Mouse (Mus musculus): ENCODE measurements around the gene Art1.
A peak's percentile ranks its signal among the peaks of the same experiment; 100 is the strongest.

Gene Art1

GRCm38 (mm10) chr7:102101487-102101886 is at the start of gene Art1:
Gene Art1, plus strand, starts transcription at chr7:102101743.
- DNase-seq (ENCODE audit: low spot score): no peak

DNA sequence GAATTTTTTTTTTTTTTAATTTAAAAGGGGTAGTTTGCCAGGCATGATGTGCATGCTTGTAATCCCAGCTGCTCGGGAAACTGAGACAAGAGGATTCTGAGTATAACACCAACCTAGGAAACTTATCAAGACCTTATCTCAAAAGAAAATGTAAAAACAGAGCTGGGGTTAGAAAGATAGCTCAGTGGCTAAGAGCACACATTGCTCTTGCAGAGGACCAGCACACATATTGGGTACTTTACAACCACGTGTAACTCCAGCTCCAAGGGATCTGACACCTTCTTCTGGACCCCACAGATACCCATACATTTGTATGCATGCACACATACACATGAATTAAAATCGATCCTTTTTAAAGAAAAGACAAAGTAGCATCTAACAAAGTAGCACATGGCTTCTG is 40.2 kb upstream of the Art1 start:
- no peak for DNase-seq (ENCODE audit: low spot score)

DNA sequence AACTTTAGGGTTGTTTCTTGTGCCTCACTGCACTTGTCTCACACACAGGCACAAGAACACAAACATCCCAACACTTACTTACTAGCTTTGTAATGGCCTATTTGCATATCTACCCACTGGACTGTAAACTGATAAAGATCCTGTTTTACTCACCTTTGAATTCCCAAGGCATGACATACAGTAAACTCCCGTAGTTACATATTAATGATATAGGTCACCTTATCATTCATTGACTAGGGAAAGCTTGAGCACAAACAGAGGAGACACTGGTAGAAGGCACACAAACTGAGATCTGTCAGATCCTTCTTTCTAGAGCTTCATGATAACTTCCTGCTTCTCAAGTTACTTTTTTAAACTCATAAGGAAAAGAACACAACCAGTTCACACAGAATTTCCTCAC is 39.3 kb upstream of the Art1 start:
- DNase-seq (ENCODE audit: low spot score): no peak

GRCm38 (mm10) chr7:102063891-102064290 is 37.7 kb upstream of the Art1 start:
- no peak for DNase-seq (ENCODE audit: low spot score)

- DNase-seq (ENCODE audit: low spot score): no peak
Observed at GRCm38 (mm10) chr7:102064655-102065045, 36.9 kb upstream of the Art1 start.

- peak; percentile 92 for DNase-seq (ENCODE audit: low spot score)
Observed at GRCm38 (mm10) chr7:102065046-102065891, 36.3 kb upstream of the Art1 start, which contains the start of the genes Rnf121, Xndc1 and Xntrpc. Gene Rnf121, minus strand, starts transcription at chr7:102065469. Gene Xndc1, plus strand, starts transcription at chr7:102065511. Gene Xntrpc, plus strand, starts transcription at chr7:102065713.

DNA sequence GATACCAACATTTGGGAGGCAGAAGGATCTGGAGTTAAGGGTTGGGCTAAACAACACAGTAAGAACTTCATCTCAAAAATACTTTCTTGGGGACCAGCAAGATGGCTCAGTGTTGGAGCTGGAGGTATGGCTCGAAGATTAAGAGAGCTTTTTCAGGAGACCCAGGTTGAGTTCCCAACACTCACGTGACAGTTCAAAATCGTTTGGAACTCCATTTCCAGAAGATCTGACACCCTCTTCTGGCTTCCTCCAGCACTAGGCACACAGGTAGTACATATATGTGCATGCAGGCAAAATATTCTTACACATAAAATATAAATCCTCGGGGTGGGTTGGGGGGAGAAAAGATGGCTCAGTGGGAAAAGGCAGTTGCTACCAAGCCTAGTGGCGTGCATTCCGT is 35.2 kb upstream of the Art1 start:
- DNase-seq (ENCODE audit: low spot score): no peak

DNA sequence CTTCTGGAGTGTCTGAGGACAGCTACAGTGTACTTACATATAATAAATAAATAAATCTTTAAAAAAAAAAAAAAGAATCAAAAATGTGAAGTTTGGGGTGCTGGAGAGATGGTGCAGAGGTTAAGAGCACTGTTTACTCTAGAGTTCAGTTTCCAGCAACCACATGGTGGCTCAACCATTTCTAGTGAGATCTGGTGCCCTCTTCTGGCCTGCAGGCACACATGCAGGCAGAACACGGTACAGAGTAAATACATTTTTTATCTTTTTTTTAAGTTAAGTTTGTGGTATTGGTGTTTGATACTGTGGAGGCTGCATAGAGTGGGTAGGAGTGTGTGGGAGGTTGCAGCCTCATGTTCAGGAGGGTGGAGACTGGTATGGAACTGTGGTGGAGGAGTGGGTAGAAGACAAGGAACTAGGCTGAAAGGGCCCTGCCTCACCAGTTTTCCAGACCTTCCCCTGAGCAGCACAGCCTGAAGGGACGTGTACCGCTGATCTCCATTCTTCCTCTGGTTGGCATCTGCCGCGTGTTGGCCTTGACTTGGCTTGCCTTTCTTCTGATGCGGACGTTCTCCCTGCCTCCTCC is 24.7 kb upstream of the Art1 start:
- DNase-seq (ENCODE audit: low spot score): no peak

- peak; percentile 46 for DNase-seq (ENCODE audit: low spot score)
Observed at GRCm38 (mm10) chr7:102078517-102078916, 23.0 kb upstream of the Art1 start.

DNA sequence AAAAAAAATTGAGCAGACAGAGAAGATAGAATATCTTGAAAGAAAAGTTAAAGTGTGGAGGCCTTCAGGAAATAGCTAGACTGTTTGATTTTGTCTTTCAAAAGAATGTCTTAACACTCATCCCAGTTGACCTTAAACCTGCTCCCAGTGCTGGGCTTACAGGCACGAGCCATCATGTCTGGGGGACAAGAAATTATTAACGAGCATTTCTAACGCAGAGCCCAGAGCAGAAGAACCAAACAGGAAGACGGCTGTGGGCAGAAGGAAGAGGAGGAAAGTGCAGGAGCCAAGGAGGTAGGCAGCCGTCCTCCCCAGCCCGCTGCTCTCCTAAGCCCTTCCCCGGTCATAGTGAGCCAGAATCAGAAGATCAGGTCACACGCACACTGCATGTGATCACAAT is 21.2 kb upstream of the Art1 start:
- DNase-seq (ENCODE audit: low spot score): no peak

GRCm38 (mm10) chr7:102081784-102082183 is 19.8 kb upstream of the Art1 start:
- no peak for DNase-seq (ENCODE audit: low spot score)

- DNase-seq (ENCODE audit: low spot score): no peak
Observed at GRCm38 (mm10) chr7:102082816-102083215, 18.7 kb upstream of the Art1 start, which contains the start of gene Trpc2. Gene Trpc2, plus strand, starts transcription at chr7:102083116.

- DNase-seq (ENCODE audit: low spot score): no peak
Observed at GRCm38 (mm10) chr7:102084041-102084696, 17.4 kb upstream of the Art1 start.

DNA sequence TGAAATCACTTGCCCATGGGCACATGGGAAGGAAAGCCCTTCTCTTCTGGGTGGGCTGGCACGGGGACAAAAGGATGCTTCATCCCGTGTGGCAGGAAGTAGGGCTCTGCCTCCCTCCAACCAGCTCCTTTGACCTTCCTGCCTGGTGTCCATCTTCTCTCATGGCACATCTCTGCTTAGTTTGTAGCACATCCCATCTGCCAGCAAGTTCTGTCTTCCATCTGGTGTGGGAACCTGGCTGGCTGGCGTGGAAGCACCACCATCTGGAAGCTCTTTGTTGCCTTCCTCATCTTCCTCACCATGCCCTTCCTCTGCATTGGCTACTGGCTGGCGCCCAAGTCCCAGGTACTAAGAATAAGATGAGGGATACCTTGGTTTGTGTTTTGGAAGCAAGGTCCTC is 14.2 kb upstream of the Art1 start:
- peak; percentile 29 for DNase-seq (ENCODE audit: low spot score)

- DNase-seq (ENCODE audit: low spot score): no peak
Observed at GRCm38 (mm10) chr7:102099760-102100661, 1.5 kb upstream of the Art1 start.

- DNase-seq (ENCODE audit: low spot score): no peak
Observed at GRCm38 (mm10) chr7:102100868-102101267, 675 bp upstream of the Art1 start.

GRCm38 (mm10) chr7:102102241-102102640 is 698 bp downstream of the Art1 start:
- DNase-seq (ENCODE audit: low spot score): no peak

GRCm38 (mm10) chr7:102102696-102103095 is 1.2 kb downstream of the Art1 start:
- no peak for DNase-seq (ENCODE audit: low spot score)

- no peak for DNase-seq (ENCODE audit: low spot score)
Observed at GRCm38 (mm10) chr7:102103555-102103954, 2.0 kb downstream of the Art1 start.

- no peak for DNase-seq (ENCODE audit: low spot score)
Observed at GRCm38 (mm10) chr7:102104126-102104525, 2.6 kb downstream of the Art1 start.

DNA sequence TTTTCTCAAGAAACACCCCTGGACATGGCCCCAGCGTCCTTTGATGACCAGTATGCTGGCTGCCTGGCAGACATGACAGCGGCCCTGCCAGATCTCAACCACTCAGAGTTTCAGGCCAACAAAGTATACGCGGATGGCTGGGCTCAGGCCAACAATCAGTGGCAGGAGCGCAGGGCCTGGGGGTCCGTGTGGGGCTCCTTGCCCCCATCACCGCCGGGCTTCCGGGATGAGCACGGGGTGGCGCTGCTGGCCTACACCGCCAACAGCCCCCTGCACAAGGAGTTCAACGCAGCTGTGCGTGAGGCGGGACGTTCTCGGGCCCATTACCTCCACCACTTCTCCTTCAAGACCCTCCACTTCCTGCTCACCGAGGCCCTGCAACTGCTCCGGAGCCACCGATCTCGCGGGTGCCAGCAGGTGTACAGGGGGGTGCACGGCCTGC is 5.2 kb downstream of the Art1 start:
- no peak for DNase-seq (ENCODE audit: low spot score)

GRCm38 (mm10) chr7:102108206-102108605 is 6.7 kb downstream of the Art1 start:
- DNase-seq (ENCODE audit: low spot score): no peak
